Mouse (Mus musculus): ENCODE measurements around the gene Cenpf.

Gene Cenpf

GRCm38 (mm10) chr1:189687654-189688387, at the start of gene Cenpf:
TSS of gene Cenpf (minus strand) at chr1:189688086.
- DNase-seq (ENCODE audit: low spot score in 2 of 2), result peak; percentile 96

- no peak for DNase-seq (ENCODE audit: low spot score in 2 of 2)
Observed at GRCm38 (mm10) chr1:189732156-189732555, 44.3 kb upstream of the Cenpf start.

GRCm38 (mm10) chr1:189731697-189732096, 43.8 kb upstream of the Cenpf start:
- no peak for DNase-seq (ENCODE audit: low spot score in 2 of 2)

- no peak for DNase-seq (ENCODE audit: low spot score in 2 of 2)
Observed at GRCm38 (mm10) chr1:189729141-189729815, 41.4 kb upstream of the Cenpf start.

GRCm38 (mm10) chr1:189728784-189729115, 40.9 kb upstream of the Cenpf start:
- no peak for DNase-seq (ENCODE audit: low spot score in 2 of 2)

- DNase-seq (ENCODE audit: low spot score in 2 of 2), result no peak
Observed at GRCm38 (mm10) chr1:189727884-189728783, 40.2 kb upstream of the Cenpf start, which contains the start of gene Ptpn14. TSS of gene Ptpn14 (plus strand) at chr1:189728268.

- no peak for DNase-seq (ENCODE audit: low spot score in 2 of 2)
Observed at GRCm38 (mm10) chr1:189727346-189727883, 39.5 kb upstream of the Cenpf start.

- DNase-seq (ENCODE audit: low spot score in 2 of 2), result no peak
Observed at GRCm38 (mm10) chr1:189726121-189726520, 38.2 kb upstream of the Cenpf start.

GRCm38 (mm10) chr1:189718600-189718999, 30.7 kb upstream of the Cenpf start:
- no peak for DNase-seq (ENCODE audit: low spot score in 2 of 2)

- no peak for DNase-seq (ENCODE audit: low spot score in 2 of 2)
Observed at GRCm38 (mm10) chr1:189717546-189717945, 29.7 kb upstream of the Cenpf start.

GRCm38 (mm10) chr1:189715915-189716797, 28.3 kb upstream of the Cenpf start:
- DNase-seq (ENCODE audit: low spot score in 2 of 2), result no peak

GRCm38 (mm10) chr1:189709001-189709400, 21.1 kb upstream of the Cenpf start:
- no peak for DNase-seq (ENCODE audit: low spot score in 2 of 2)

GRCm38 (mm10) chr1:189707419-189707818, 19.5 kb upstream of the Cenpf start:
- no peak for DNase-seq (ENCODE audit: low spot score in 2 of 2)

GRCm38 (mm10) chr1:189707014-189707413, 19.1 kb upstream of the Cenpf start:
- DNase-seq (ENCODE audit: low spot score in 2 of 2), result no peak

- DNase-seq (ENCODE audit: low spot score in 2 of 2), result no peak
Observed at GRCm38 (mm10) chr1:189706040-189706645, 18.3 kb upstream of the Cenpf start.

- no peak for DNase-seq (ENCODE audit: low spot score in 2 of 2)
Observed at GRCm38 (mm10) chr1:189703591-189703990, 15.7 kb upstream of the Cenpf start.

GRCm38 (mm10) chr1:189703156-189703555, 15.3 kb upstream of the Cenpf start:
- DNase-seq (ENCODE audit: low spot score in 2 of 2), result no peak

GRCm38 (mm10) chr1:189700990-189701389, 13.1 kb upstream of the Cenpf start:
- peak; percentile 14 to 58 for DNase-seq (ENCODE audit: low spot score in 2 of 2)

GRCm38 (mm10) chr1:189700186-189700585, 12.3 kb upstream of the Cenpf start:
- no peak for DNase-seq (ENCODE audit: low spot score in 2 of 2)

- DNase-seq (ENCODE audit: low spot score in 2 of 2), result no peak
Observed at GRCm38 (mm10) chr1:189698416-189698815, 10.5 kb upstream of the Cenpf start.

- no peak for DNase-seq (ENCODE audit: low spot score in 2 of 2)
Observed at GRCm38 (mm10) chr1:189695321-189695720, 7.4 kb upstream of the Cenpf start.
